Mouse (Mus musculus) G1E-ER4 (cell line): ENCODE measurements around the gene Zmynd11. TPM values are rescaled to one million over a fixed set of nuclear protein-coding genes. Genes with fewer than 3 reads are reported as not detected.

Experiments
- GATA1 ChIP-seq: IDR thresholded peaks from one replicate; pipeline ENCODE4 v1.8.0; 2012; ENCODE audit warnings: low read length, inconsistent platforms
- polyA plus RNA-seq: library from polyadenylated mRNA; stranded (reverse); fragments of >175 nt; gene quantifications from 2 replicates; pipeline ENCODE4 v1.2.3, GENCODE M21; 2012

The Zmynd11 gene
- polyA plus RNA-seq, 1 experiment: 33.4 TPM

GRCm38 (mm10) chr13:9689366-9689765, 75.8 kb downstream of the Zmynd11 start:
- TF ChIP-seq GATA1: no peak

DNA sequence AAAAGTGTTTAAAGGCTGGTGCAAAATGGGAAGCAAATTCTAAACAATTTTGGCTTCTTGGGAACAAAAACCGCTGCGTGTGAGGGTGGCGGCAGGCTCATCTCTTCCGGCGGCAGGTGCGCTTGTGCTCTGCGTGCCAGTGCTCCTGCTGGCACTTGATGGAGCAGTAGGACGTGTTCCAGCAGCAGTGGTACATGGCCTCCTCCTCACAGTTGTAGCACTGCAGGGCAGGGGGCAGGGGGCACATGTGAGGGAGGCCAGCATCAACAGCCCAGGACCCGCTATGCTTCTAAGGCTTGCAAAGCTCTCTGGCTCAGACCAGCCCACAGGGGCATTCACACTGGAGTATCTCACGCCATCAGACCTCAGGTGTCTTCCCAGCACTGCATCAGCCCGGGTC, 78.4 kb downstream of the Zmynd11 start:
- TF ChIP-seq GATA1: no peak

GRCm38 (mm10) chr13:9686261-9686660, 78.9 kb downstream of the Zmynd11 start:
- TF ChIP-seq GATA1: no peak

GRCm38 (mm10) chr13:9684153-9684923, 80.8 kb downstream of the Zmynd11 start:
- TF ChIP-seq GATA1: no peak

DNA sequence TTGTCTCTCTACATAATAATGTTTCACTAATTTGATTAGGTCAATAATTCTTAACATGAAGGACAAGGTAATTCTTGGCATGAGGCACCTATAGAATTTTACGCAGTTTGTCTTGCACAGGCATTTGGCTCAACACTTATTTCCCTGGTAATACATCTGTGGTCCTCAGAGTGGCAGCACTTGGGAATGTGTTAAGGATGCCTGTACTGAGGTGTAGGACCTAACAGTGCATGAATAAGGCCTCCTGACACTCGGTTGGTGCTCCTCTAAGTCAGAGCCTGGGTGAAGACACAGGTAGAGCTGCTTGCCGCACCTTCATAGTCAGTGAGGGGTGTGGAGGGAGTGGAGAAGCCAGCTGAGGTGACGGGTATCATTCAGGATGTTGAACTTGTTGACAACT, 81.8 kb downstream of the Zmynd11 start:
- TF ChIP-seq GATA1: no peak

GRCm38 (mm10) chr13:9681492-9681891, 83.6 kb downstream of the Zmynd11 start:
- TF ChIP-seq GATA1: no peak

DNA sequence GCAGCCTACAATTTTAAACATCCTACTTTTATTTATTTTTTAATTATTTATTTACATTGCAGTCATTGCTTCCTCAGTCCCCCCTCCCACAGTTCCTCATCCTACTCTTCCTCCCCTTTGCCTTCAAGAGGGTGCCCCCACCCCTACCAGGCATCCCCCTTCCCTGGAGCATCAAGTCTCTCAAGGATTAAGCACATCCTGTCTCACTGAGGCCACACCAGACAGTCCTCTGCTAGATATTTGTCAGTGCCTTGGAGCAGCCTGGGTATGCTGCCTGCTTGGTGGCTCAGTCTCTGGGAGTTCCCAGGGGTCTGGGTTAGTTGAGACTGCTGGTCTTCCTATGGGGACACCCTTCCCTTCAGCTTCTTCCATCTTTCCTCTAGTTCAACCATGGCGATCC, 91.0 kb downstream of the Zmynd11 start:
- no peak for TF ChIP-seq GATA1

GRCm38 (mm10) chr13:9669246-9669645, 95.9 kb downstream of the Zmynd11 start:
- no peak for TF ChIP-seq GATA1

GRCm38 (mm10) chr13:9667954-9668496, 97.1 kb downstream of the Zmynd11 start:
- TF ChIP-seq GATA1: no peak

GRCm38 (mm10) chr13:9663593-9663992, 101.5 kb downstream of the Zmynd11 start:
- no peak for TF ChIP-seq GATA1

DNA sequence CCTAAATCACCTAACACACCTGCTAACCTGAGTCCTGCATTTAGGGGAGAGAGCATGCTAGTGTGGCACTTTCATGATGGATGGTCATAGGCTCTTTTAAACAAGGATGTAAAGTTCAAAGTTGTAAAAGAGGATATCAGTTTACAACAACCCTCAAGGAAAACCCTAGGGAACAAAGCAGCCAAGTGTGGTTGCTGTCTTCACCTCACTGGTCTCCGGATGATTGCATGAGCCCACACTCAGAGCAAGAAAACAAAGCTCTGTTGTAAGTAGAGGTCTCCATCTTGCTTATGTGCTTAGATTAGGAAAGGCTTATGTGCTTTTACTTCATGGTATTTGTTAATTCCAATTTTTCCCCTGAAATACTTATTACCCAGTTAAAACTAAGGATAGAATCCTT, 104.4 kb downstream of the Zmynd11 start:
- no peak for TF ChIP-seq GATA1

- TF ChIP-seq GATA1: no peak
Measured at GRCm38 (mm10) chr13:9656613-9657012, 108.5 kb downstream of the Zmynd11 start.

DNA sequence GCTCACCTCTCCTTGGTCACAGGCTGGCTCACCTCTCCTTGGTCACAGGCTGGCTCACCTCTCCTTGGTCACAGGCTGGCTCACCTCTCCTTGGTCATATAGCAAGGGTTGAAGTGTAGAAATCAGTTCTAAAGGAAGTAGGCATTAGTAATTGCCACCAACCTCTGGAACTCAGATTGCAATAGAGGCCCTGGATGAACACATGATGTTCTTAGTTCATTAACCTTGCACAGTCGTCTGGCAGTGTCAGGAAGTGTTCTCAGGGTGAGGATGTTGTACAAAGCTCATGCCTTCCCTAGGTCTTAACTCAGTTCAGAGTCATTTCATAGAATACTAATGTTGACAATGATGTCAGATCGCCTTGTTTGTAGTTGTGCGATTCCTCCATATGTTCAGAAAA, 112.1 kb downstream of the Zmynd11 start:
- no peak for TF ChIP-seq GATA1

DNA sequence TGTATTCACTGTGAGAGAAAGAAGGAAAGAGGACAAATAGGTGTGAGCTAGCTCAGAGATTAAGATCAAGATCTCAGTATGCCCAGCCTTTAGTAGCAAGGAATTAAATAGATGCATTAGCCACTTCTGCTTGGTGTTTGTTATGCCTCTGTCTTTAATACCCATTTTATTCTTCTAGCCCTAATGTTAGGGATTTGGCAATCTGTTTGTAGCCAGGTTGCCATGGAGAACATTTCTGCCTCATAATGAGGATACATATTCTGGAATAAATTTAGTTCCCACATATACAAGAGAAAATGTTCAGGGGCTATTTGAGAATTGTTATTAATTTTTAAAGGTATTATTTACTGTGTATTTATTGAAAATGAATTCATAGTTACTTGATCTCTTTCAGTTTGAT, 114.5 kb downstream of the Zmynd11 start:
- TF ChIP-seq GATA1: no peak

- TF ChIP-seq GATA1: no peak
Measured at GRCm38 (mm10) chr13:9649894-9650293, 115.2 kb downstream of the Zmynd11 start.

DNA sequence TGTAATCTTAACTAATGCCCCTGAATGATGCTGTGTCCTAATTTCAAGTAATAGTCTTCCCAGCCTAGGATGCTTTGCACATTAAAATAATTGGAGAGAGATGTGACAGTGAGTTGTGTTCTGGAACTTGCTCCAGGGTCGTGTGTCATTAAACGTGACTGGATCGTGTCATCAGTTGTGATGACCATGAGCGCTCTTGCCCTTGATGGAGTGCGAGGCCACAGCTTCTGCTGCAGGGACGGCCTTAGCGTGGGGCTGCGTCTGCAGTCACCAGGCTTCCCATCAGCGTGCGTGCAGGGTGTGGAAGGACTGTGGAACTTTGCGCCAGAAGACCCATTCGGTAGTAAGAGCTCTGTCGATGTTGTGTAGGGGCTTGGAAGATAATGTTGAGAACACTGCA, 116.4 kb downstream of the Zmynd11 start:
- TF ChIP-seq GATA1: no peak

DNA sequence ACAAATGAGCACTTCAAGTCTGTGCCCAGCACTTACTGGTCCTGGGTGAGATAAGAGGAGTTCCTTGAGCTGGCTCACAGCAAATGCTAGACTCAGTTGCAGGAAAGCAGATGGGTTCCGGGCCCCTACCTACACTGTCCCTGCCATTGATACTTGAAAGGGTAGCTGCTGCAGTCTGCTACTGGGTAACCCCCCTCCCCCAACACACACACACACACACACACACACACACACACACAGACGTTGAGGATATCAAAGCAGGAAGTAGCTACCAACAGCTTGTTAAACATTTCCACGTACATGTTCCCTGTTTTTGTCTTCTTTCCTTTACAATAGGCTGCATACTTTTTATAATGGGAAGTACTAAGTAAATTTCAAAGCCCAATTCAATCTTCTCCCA, 127.2 kb downstream of the Zmynd11 start:
- TF ChIP-seq GATA1: no peak
